Mouse (Mus musculus) E14TG2a.4 (cell line): Measurements from ENCODE around the gene Clic1.

ENCODE experiments used
- H3K27me3 ChIP-seq: 2 replicates; pipeline ENCODE4 v1.6.1; 2014; ENCODE audit warnings: low read length, control low read depth; ENCODE audit not compliant: insufficient read depth
- H3K36me3 ChIP-seq: 2 replicates; pipeline ENCODE4 v1.6.1; 2014; ENCODE audit warnings: low read length, control low read depth; ENCODE audit not compliant: insufficient read depth
- H3K4me1 ChIP-seq: replicated peaks from 2 replicates; pipeline ENCODE4 v1.6.1; 2014; ENCODE audit warnings: low read depth, low read length, control low read depth
- H3K4me3 ChIP-seq: replicated peaks from 2 replicates; pipeline ENCODE4 v1.5.1; 2014; ENCODE audit warnings: mild to moderate bottlenecking, low read length
- H3K9me3 ChIP-seq: 2 replicates; pipeline ENCODE4 v1.6.1; 2014; ENCODE audit warnings: low read length, control low read depth
- CTCF ChIP-seq: conservative IDR thresholded peaks from 2 replicates; pipeline ENCODE4 v1.5.1; 2014; ENCODE audit warnings: low read length
- NANOG ChIP-seq: IDR thresholded peaks from 2 replicates; pipeline ENCODE4 v1.6.1; 2014; ENCODE audit warnings: borderline replicate concordance, low read length, mixed read lengths
- POU5F1 ChIP-seq: IDR thresholded peaks from 2 replicates; pipeline ENCODE4 v1.6.1; 2014; ENCODE audit warnings: low read length, borderline replicate concordance

Gene Clic1

DNA sequence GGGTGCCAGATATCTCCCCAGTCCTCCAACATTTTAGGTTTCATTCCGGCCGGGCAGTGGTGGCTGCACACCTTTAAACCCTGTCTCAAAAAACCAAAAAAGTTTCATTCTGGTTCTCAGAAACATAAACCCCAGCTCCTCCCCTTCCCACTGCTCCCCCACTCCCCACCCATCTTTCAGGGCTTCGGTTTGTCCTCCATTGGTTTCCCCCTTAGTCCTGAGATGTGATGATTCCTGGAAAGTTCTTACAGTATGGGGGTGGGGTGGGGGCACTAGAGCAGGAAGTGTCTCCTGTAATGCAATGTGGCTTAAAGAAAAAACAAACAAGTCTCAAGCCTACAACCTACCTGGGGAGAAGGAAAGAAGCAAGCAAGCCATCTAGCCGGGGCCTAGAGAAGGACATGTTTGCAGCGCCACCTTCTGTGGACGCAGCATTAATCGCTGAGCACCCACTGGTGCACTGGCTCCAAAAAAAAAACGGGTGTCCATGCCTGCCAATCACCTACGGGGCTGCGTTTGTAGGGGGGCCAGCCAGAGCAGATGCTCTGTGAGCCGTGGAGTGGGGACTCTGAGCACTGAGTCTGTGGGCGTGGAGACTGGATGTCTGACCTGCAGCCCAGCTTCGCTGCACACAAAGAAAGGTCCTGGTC lies 56.1 kb downstream of the Clic1 start:
- H3K4me3 ChIP-seq = no peak overlapping the region
- H3K4me1 ChIP-seq = peaks cover 44% of the 10 kb centered on the region
- H3K36me3 ChIP-seq = peaks cover 31% of the 10 kb centered on the region
- no peak for TF ChIP-seq NANOG
- H3K9me3 ChIP-seq = no peaks in the 10 kb centered on the region
- H3K27me3 ChIP-seq = no peaks in the 10 kb centered on the region

DNA sequence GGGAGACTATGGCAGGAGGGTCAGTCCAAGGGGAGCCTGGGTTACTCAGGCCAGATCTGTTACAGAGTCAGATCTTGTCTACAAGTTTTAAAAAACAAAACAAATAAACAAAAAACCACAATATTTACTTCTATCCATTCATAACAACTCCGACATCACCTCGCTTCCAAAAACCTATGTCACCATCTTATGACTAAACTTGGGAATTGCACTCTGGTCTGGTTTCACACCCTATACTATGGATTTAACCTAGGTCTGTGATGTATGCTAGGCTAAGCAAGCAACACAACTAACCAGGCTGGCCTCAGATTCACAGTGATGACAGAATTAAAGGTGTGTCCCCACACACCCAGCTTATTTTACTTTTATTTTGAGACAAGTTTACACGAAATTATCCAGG lies 56.8 kb downstream of the Clic1 start:
- TF ChIP-seq POU5F1 (no peak), NANOG (no peak), CTCF (no peak)
- Histone ChIP-seq H3K9me3 (no peaks in the 10 kb centered on the region), H3K27me3 (no peaks in the 10 kb centered on the region), H3K4me1 (peaks cover 44% of the 10 kb centered on the region), H3K36me3 (peaks cover 24% of the 10 kb centered on the region), H3K4me3 (no peak overlapping the region)

GRCm38 (mm10) chr17:35108097-35108496 lies 58.3 kb downstream of the Clic1 start, which contains the start of gene Ly6g5c:
Gene Ly6g5c, plus strand, starts transcription at chr17:35108279.
- Histone ChIP-seq H3K9me3 (no peaks in the 10 kb centered on the region), H3K27me3 (no peaks in the 10 kb centered on the region), H3K4me1 (peaks cover 46% of the 10 kb centered on the region), H3K36me3 (peaks cover 9% of the 10 kb centered on the region), H3K4me3 (no peak within 1 kb of the TSS)
- TF ChIP-seq CTCF (no peak), POU5F1 (no peak), NANOG (no peak)
